Mouse (Mus musculus): ENCODE measurements around the gene Sbf2. TPM values are rescaled to one million over a fixed set of nuclear protein-coding genes. Genes with fewer than 3 reads are reported as not detected.

The Sbf2 gene
- polyA plus RNA-seq, 1 experiment from 2014 or later = 44.0 TPM

- Histone ChIP-seq H3K27ac (ENCODE audit: low read depth, low read length) (no peak overlapping the region), H3K4me3 (ENCODE audit: low read depth, low read length) (no peak overlapping the region), H3K4me1 (ENCODE audit: control insufficient read depth, insufficient read depth, low read length) (no peaks in the 10 kb centered on the region), H3K9me3 (replicated peaks; ENCODE audit: control insufficient read depth, low read length) (no peaks in the 10 kb centered on the region), H3K9ac (ENCODE audit: low read length) (no peak overlapping the region), H3K27me3 (replicated peaks; ENCODE audit: control insufficient read depth, insufficient read depth, low read length) (no peaks in the 10 kb centered on the region), H3K4me2 (ENCODE audit: low read length) (no peak overlapping the region), H3K36me3 (ENCODE audit: control insufficient read depth, insufficient read depth, low read length) (no peaks in the 10 kb centered on the region; the same call in 1 of the 2 replicates)
- ATAC-seq (no peak), DNase-seq (ENCODE audit: low spot score) (no peak)
These were observed 347.7 kb downstream of the Sbf2 start for GRCm38 (mm10) chr7:110267014-110267413.

GRCm38 (mm10) chr7:110265796-110266195, 348.9 kb downstream of the Sbf2 start:
- 40% methylated on average over 7 of the region's 7 CpGs for WGBS
- no peak overlapping the region for H3K27ac ChIP-seq (ENCODE audit: low read depth, low read length)
- H3K27me3 ChIP-seq (replicated peaks; ENCODE audit: control insufficient read depth, insufficient read depth, low read length) = no peaks in the 10 kb centered on the region
- H3K36me3 ChIP-seq (ENCODE audit: control insufficient read depth, insufficient read depth, low read length) = no peaks in the 10 kb centered on the region; the same call in 1 of the 2 replicates
- no peak overlapping the region for H3K9ac ChIP-seq (ENCODE audit: low read length)
- DNase-seq (ENCODE audit: low spot score) (peak; percentile 71), ATAC-seq (no peak)
- no peaks in the 10 kb centered on the region for H3K9me3 ChIP-seq (replicated peaks; ENCODE audit: control insufficient read depth, low read length)
- no peak overlapping the region for H3K4me2 ChIP-seq (ENCODE audit: low read length)
- no peaks in the 10 kb centered on the region for H3K4me1 ChIP-seq (ENCODE audit: control insufficient read depth, insufficient read depth, low read length)
- no peak overlapping the region for H3K4me3 ChIP-seq (ENCODE audit: low read depth, low read length)

GRCm38 (mm10) chr7:110263474-110263873, 351.2 kb downstream of the Sbf2 start:
- no peak overlapping the region for H3K27ac ChIP-seq (ENCODE audit: low read depth, low read length)
- no peaks in the 10 kb centered on the region for H3K4me1 ChIP-seq (ENCODE audit: control insufficient read depth, insufficient read depth, low read length)
- H3K9ac ChIP-seq (ENCODE audit: low read length) = no peak overlapping the region
- H3K4me3 ChIP-seq (ENCODE audit: low read depth, low read length) = no peak overlapping the region
- 68% methylated on average over 1 of the region's 1 CpGs for WGBS
- no peak for ATAC-seq
- H3K27me3 ChIP-seq (replicated peaks; ENCODE audit: control insufficient read depth, insufficient read depth, low read length) = no peaks in the 10 kb centered on the region
- no peak for DNase-seq (ENCODE audit: low spot score)
- no peak overlapping the region for H3K4me2 ChIP-seq (ENCODE audit: low read length)
- H3K36me3 ChIP-seq (ENCODE audit: control insufficient read depth, insufficient read depth, low read length) = no peaks in the 10 kb centered on the region
- H3K9me3 ChIP-seq (replicated peaks; ENCODE audit: control insufficient read depth, low read length) = no peaks in the 10 kb centered on the region

GRCm38 (mm10) chr7:110262661-110263060, 352.1 kb downstream of the Sbf2 start:
- ATAC-seq (no peak), DNase-seq (ENCODE audit: low spot score) (no peak)
- H3K27me3 ChIP-seq (replicated peaks; ENCODE audit: control insufficient read depth, insufficient read depth, low read length) = no peaks in the 10 kb centered on the region
- H3K4me1 ChIP-seq (ENCODE audit: control insufficient read depth, insufficient read depth, low read length) = no peaks in the 10 kb centered on the region
- no peak overlapping the region for H3K9ac ChIP-seq (ENCODE audit: low read length)
- H3K4me3 ChIP-seq (ENCODE audit: low read depth, low read length) = no peak overlapping the region
- H3K36me3 ChIP-seq (ENCODE audit: control insufficient read depth, insufficient read depth, low read length) = no peaks in the 10 kb centered on the region
- H3K9me3 ChIP-seq (replicated peaks; ENCODE audit: control insufficient read depth, low read length) = no peaks in the 10 kb centered on the region
- WGBS = 75% methylated on average over 1 of the region's 1 CpGs
- H3K27ac ChIP-seq (ENCODE audit: low read depth, low read length) = no peak overlapping the region
- H3K4me2 ChIP-seq (ENCODE audit: low read length) = no peak overlapping the region

- Histone ChIP-seq H3K9ac (ENCODE audit: low read length) (no peak overlapping the region), H3K27ac (ENCODE audit: low read depth, low read length) (no peak overlapping the region), H3K4me3 (ENCODE audit: low read depth, low read length) (no peak overlapping the region), H3K9me3 (replicated peaks; ENCODE audit: control insufficient read depth, low read length) (no peaks in the 10 kb centered on the region), H3K4me1 (ENCODE audit: control insufficient read depth, insufficient read depth, low read length) (no peaks in the 10 kb centered on the region), H3K4me2 (ENCODE audit: low read length) (no peak overlapping the region), H3K36me3 (ENCODE audit: control insufficient read depth, insufficient read depth, low read length) (no peaks in the 10 kb centered on the region), H3K27me3 (replicated peaks; ENCODE audit: control insufficient read depth, insufficient read depth, low read length) (no peaks in the 10 kb centered on the region)
- WGBS = 89% methylated on average over 4 of the region's 4 CpGs
- no peak for DNase-seq (ENCODE audit: low spot score)
- no peak for ATAC-seq
These were observed 352.9 kb downstream of the Sbf2 start for GRCm38 (mm10) chr7:110261807-110262206.

GRCm38 (mm10) chr7:110259966-110260711, 354.6 kb downstream of the Sbf2 start:
- WGBS = 82% methylated on average over 4 of the region's 4 CpGs
- Histone ChIP-seq H3K9ac (ENCODE audit: low read length) (no peak overlapping the region), H3K4me1 (ENCODE audit: control insufficient read depth, insufficient read depth, low read length) (no peaks in the 10 kb centered on the region), H3K4me2 (ENCODE audit: low read length) (no peak overlapping the region), H3K4me3 (ENCODE audit: low read depth, low read length) (no peak overlapping the region), H3K9me3 (replicated peaks; ENCODE audit: control insufficient read depth, low read length) (no peaks in the 10 kb centered on the region), H3K36me3 (ENCODE audit: control insufficient read depth, insufficient read depth, low read length) (no peaks in the 10 kb centered on the region), H3K27me3 (replicated peaks; ENCODE audit: control insufficient read depth, insufficient read depth, low read length) (no peaks in the 10 kb centered on the region), H3K27ac (ENCODE audit: low read depth, low read length) (no peak overlapping the region)
- DNase-seq (ENCODE audit: low spot score) (peak; percentile 41), ATAC-seq (no peak)

- Histone ChIP-seq H3K4me3 (ENCODE audit: low read depth, low read length) (no peak overlapping the region), H3K4me1 (ENCODE audit: control insufficient read depth, insufficient read depth, low read length) (no peaks in the 10 kb centered on the region), H3K27me3 (replicated peaks; ENCODE audit: control insufficient read depth, insufficient read depth, low read length) (no peaks in the 10 kb centered on the region), H3K27ac (ENCODE audit: low read depth, low read length) (no peak overlapping the region), H3K4me2 (ENCODE audit: low read length) (no peak overlapping the region), H3K9ac (ENCODE audit: low read length) (no peak overlapping the region), H3K9me3 (replicated peaks; ENCODE audit: control insufficient read depth, low read length) (no peaks in the 10 kb centered on the region), H3K36me3 (ENCODE audit: control insufficient read depth, insufficient read depth, low read length) (no peaks in the 10 kb centered on the region)
- 88% methylated on average over 11 of the region's 11 CpGs for WGBS
- ATAC-seq (no peak), DNase-seq (ENCODE audit: low spot score) (no peak)
These were observed 356.3 kb downstream of the Sbf2 start for GRCm38 (mm10) chr7:110258196-110258950.
